Mouse (Mus musculus): ENCODE results near the gene Cyp2d10. TPM values are rescaled to one million over a fixed set of nuclear protein-coding genes. Genes with fewer than 3 reads are reported as not detected.

The Cyp2d10 gene
- total RNA-seq, 2 experiments from 2014 or later = not detected

DNA sequence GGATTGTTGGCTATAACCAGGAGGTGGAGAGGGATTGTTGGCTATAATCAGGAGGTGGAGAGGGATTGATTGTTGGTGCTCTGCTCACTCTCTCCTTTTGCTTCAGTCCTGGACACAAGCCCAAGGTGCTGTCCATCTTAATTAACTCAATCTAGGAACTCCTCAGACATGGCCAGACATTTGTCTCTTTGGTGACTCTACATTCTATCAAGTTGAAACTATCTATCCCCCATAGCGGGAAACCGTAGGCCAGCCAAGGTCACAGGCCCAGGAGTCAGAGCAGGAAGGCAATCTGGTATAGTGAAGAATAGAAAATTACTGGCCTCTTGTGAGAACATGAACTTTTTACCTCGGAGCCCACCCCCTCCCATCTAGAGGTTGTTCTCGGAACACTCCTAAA lies 44.8 kb downstream of the Cyp2d10 start:
- no peak for ATAC-seq (replicated peaks; ENCODE audit: poor library complexity)

DNA sequence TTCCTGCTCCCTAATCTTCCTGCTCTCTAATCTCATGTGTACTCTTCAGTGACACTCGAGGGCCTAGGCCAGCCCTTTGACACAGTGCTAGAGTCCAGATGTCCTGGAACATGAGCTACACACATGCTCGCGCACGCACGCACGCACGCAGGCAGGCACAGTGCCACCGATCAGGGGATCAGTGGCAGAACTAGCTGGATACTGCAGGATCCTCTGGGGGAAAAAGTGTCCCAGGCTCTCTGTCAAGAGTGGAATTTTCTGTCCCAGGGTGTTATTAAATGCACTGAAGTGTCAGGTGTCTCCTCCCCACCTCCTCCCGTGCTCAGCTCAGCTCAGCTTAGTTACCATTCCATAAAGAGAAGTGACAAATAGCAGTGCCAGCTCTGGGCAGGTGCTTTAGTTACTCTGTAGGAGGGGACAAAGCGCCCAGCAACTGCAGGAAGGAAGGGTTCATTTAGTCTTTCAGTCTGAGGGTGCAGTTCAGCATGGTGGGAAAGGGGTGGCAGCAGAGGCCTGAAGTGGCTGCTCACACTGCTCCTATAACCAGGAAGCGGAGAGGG lies 45.5 kb downstream of the Cyp2d10 start:
- ATAC-seq (replicated peaks; ENCODE audit: poor library complexity) = peak; percentile 97

- no peak for ATAC-seq (replicated peaks; ENCODE audit: poor library complexity)
Observed at GRCm38 (mm10) chr15:82358431-82359260, 48.3 kb downstream of the Cyp2d10 start.

- peak; percentile 95 for ATAC-seq (replicated peaks; ENCODE audit: poor library complexity)
Observed at GRCm38 (mm10) chr15:82354126-82354945, 52.7 kb downstream of the Cyp2d10 start, which contains the start of gene Ndufa6. TSS of gene Ndufa6 (minus strand) at chr15:82354322.

- peak; percentile 4; the same call in 1 of the 2 replicates for ATAC-seq (replicated peaks; ENCODE audit: poor library complexity)
Observed at GRCm38 (mm10) chr15:82353745-82354113, 53.3 kb downstream of the Cyp2d10 start.

- no peak for ATAC-seq (replicated peaks; ENCODE audit: poor library complexity)
Observed at GRCm38 (mm10) chr15:82353078-82353744, 53.8 kb downstream of the Cyp2d10 start.

Other genes starting within 250 kb of the Cyp2d10 start
- 0.10 and 0.12 TPM in 2 replicates for gene Shisa8, start 194.4 kb downstream of the Cyp2d10 start, total RNA-seq (2015)
- 0.27 and 3.2 TPM in 2 replicates for gene Shisa8, start 194.4 kb downstream of the Cyp2d10 start, total RNA-seq (2017)
- gene Tnfrsf13c, start 182.8 kb downstream of the Cyp2d10 start, total RNA-seq (2015) = 2.1 and 2.4 TPM in 2 replicates
- gene Tnfrsf13c, start 182.8 kb downstream of the Cyp2d10 start, total RNA-seq (2017) = 0.34 and 0.92 TPM in 2 replicates
- gene Cenpm, start 162.4 kb downstream of the Cyp2d10 start, total RNA-seq (2015) = 32.9 and 42.6 TPM in 2 replicates
- 16.5 and 24.9 TPM in 2 replicates for gene Cenpm, start 162.4 kb downstream of the Cyp2d10 start, total RNA-seq (2017)
- not detected in 2 replicates for gene 1500009C09Rik, start 154.8 kb downstream of the Cyp2d10 start, total RNA-seq (2015)
- gene 1500009C09Rik, start 154.8 kb downstream of the Cyp2d10 start, total RNA-seq (2017) = not detected in 2 replicates
- gene Sept3, start 132.3 kb downstream of the Cyp2d10 start, total RNA-seq (2015) = 0.07 TPM in 1 of 2 replicates, not detected in the other
- 0.08 TPM in 1 of 2 replicates, not detected in the other for gene Sept3, start 132.3 kb downstream of the Cyp2d10 start, total RNA-seq (2017)
- gene Wbp2nl, start 108.2 kb downstream of the Cyp2d10 start, total RNA-seq (2015) = 0.17 TPM in 1 of 2 replicates, not detected in the other
- gene Wbp2nl, start 108.2 kb downstream of the Cyp2d10 start, total RNA-seq (2017) = not detected in 2 replicates
- 39.9 and 43.8 TPM in 2 replicates for gene Naga, start 68.3 kb downstream of the Cyp2d10 start, total RNA-seq (2015)
- 37.1 and 37.3 TPM in 2 replicates for gene Naga, start 68.3 kb downstream of the Cyp2d10 start, total RNA-seq (2017)
- gene Pheta2, start 68.3 kb downstream of the Cyp2d10 start, total RNA-seq (2015) = 2.0 and 3.5 TPM in 2 replicates
- 5.2 and 7.4 TPM in 2 replicates for gene Pheta2, start 68.3 kb downstream of the Cyp2d10 start, total RNA-seq (2017)
- gene Smdt1, start 68.2 kb downstream of the Cyp2d10 start, total RNA-seq (2015) = 155 and 168 TPM in 2 replicates
- gene Smdt1, start 68.2 kb downstream of the Cyp2d10 start, total RNA-seq (2017) = 94.0 and 121 TPM in 2 replicates
- 244 and 269 TPM in 2 replicates for gene Ndufa6, start 52.9 kb downstream of the Cyp2d10 start, total RNA-seq (2015)
- 136 and 168 TPM in 2 replicates for gene Ndufa6, start 52.9 kb downstream of the Cyp2d10 start, total RNA-seq (2017)
- gene Cyp2d22, start 26.9 kb downstream of the Cyp2d10 start, total RNA-seq (2015) = 1.7 TPM in 1 of 2 replicates, not detected in the other
- gene Cyp2d22, start 26.9 kb downstream of the Cyp2d10 start, total RNA-seq (2017) = 0.03 TPM in 1 of 2 replicates, not detected in the other
- not detected in 2 replicates for gene Cyp2d11, start 13.2 kb downstream of the Cyp2d10 start, total RNA-seq (2015)
- not detected in 2 replicates for gene Cyp2d11, start 13.2 kb downstream of the Cyp2d10 start, total RNA-seq (2017)
- not detected in 2 replicates for gene Cyp2d9, start 26.2 kb upstream of the Cyp2d10 start, total RNA-seq (2015)
- not detected in 2 replicates for gene Cyp2d9, start 26.2 kb upstream of the Cyp2d10 start, total RNA-seq (2017)
- gene Cyp2d12, start 147.9 kb upstream of the Cyp2d10 start, total RNA-seq (2015) = not detected in 2 replicates
- gene Cyp2d12, start 147.9 kb upstream of the Cyp2d10 start, total RNA-seq (2017) = not detected in 2 replicates
- gene Cyp2d34, start 213.8 kb upstream of the Cyp2d10 start, total RNA-seq (2015) = not detected in 2 replicates
- not detected in 2 replicates for gene Cyp2d34, start 213.8 kb upstream of the Cyp2d10 start, total RNA-seq (2017)